Mouse (Mus musculus): ENCODE results near the gene Itih2.

Gene Itih2

DNA sequence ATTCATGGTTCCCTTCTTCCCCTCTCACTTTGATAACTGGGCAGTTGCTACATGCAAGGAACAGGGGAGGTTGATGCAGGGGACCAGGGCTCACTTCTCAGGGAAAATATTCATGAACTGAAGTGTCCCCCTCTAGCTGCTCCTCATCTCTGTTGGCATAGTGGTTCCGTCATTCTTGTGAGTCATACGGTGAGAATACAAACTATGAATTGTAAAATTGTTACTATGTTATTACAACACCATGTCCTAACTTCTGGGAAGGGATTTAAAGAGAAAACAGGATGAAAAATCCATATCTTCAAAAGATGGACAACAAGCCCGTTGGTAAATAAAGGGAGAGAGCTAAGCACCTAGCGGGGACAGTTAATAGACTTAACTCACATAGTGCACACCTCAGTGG lies at the start of gene Itih2:
Gene Itih2 (minus strand): TSS at position 101 of the 400 bp plus-strand sequence.
- peak; percentile 32 for DNase-seq (ENCODE audit: low read depth)

DNA sequence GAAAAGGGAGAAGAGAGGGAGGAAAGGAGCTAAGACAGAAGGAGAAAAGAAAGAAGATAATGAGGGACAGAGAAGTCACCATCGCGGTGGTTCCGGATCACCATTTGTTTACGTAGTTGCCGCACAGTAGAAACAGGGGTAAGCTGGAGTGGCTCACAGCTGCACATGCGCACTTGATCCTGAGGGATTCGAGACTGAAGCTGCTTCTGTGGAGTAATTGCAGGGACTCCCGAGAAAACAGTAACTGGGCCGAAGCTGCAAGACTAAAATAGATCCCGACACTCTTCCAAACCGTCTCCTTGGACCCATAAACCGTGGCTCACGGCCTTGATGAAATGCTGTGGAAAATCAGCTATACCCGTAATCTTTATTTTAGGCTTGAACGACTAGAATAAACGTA lies 38.8 kb upstream of the Itih2 start:
- no peak for DNase-seq (ENCODE audit: low read depth)

DNA sequence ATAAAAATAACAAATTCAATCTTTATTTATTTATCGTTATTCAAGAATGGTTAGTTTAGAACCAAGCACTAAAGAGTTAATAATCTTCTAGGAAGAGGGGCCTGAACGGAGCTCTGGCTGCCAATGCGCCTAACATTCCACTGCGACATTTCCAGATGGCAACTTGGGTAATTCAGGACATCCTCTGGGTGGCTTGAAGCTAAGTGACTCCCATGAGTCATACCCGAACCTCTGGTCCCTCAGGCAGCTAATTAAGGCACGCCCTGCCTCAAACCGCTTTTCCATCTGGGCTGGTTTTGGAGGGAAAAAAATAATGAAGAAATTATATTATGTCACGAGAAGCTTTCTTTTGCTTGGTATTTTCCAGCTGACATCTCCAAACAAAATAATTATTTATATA lies 36.8 kb upstream of the Itih2 start:
- DNase-seq (ENCODE audit: low read depth): no peak

DNA sequence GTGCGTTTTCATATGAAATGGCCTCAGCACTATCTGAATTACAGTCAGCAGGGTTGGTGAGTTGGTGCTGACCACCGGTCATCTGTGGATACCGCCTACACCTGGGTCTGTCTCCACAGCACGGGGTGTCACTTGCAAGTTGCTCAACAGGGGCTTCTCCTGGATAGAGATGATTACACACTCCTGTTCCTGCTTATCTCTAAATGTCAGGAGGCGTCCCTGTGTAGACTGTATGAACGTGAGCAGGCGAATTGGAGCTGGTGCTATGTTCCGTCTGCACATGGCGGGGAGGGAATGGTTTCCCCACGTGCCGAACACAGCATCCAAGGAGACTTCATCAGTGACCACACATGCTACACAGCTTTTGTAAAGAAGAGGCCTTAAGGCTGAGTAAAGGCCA lies 36.1 kb upstream of the Itih2 start:
- no peak for DNase-seq (ENCODE audit: low read depth)

DNA sequence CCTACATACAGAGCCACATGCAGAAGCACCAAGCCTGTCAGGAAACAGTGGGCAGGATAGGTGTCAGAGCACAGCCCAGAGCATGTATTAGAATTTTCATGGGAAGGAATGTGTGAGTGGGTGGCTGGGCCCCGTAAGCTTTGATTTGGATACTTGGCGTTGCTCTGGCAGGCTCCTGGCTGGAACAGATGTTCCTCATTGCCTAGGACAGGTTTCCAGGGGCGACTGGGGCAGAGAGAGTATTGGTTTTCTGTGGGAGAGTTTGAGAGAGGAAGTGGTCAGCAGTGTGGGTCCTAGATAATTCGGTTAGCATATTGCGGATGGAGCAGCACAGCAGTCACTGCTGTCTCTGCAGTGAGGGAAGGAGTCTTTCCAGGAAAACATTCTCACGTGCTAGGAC lies 35.4 kb upstream of the Itih2 start:
- DNase-seq (ENCODE audit: low read depth): no peak

DNA sequence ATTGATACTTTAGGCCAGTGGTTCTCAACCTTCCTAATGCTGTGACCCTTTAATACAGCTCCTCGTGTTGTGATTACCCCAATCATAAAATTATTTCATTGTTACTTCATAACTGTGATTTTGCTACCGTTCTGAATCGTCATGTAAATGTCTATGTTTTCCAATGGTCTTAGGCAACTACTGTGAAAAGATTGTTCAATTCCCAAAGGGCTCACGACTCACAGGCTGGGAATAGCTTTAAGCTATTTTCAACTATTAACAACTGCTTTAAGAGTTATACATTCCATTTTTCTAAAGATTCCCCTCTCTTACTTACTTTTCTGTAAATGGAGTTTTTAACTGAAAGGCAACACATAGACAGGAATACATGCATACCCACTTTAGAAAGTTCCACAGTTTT lies 30.8 kb upstream of the Itih2 start:
- peak; percentile 62 for DNase-seq (ENCODE audit: low read depth)

DNA sequence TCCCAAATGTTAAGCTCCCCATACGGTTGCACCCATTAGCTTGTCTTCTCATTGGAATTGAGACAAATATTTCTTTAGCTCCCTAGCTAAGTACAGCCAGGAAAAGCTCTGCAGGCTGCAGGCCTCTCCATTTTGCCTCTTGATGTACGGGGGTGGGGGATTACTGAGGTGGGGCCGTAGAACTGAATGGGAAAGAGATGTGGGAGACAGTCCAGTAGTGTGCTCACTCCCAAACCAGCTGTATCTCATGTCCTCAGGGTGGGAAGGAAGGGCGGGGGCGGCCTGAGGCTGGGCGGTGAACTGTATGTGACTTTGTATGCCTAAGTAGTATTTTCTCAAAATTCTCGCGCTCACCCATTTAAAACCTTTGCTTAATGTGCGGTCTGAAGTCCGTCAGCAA lies 26.0 kb upstream of the Itih2 start:
- no peak for DNase-seq (ENCODE audit: low read depth)

DNA sequence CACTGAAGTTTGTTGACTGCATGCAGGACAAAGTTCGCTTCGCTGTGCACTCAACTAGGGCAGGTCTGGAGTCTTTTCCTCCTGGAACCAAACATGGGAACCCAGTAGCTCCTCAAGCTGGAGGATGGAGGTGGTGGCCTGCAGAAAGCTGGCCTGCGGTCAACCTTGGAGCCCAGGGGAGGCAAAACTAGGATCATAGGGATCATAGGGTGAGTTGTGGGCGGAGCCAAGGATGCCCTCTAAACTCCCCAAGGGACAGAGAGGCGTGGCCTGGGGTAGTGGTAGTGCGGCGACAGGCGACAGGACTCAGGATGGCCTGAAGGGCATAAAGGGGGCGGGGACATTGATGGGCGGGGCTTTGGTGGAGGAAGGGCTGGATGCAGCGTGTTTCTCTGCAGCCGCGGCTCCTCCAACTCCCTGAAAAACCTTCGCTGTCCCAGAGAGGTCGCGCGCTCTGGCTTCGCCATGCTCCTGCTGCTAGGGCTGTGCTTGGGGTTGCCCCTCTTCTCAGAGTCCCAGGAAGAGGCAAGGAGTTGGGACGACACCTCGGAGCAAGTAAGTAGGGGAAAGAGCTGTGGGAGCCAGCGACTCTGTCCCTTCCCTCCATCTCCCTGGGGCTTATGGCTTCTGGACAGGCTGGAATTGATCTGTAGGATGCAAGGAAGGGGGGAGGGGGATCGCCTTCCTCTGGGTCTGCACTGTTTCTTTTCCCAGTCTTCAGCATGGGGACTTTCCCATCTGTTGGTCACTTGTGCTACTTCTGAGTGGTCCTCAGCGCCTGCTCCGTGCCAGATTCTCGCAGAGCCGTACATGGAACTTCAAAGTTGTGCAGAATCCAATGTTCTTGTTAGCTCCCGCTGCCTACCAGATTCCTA lies 22.2 kb upstream of the Itih2 start, which contains the start of gene Itih5:
Gene Itih5 (plus strand): TSS at position 371 of the 875 bp plus-strand sequence.
- DNase-seq (ENCODE audit: low read depth): no peak

DNA sequence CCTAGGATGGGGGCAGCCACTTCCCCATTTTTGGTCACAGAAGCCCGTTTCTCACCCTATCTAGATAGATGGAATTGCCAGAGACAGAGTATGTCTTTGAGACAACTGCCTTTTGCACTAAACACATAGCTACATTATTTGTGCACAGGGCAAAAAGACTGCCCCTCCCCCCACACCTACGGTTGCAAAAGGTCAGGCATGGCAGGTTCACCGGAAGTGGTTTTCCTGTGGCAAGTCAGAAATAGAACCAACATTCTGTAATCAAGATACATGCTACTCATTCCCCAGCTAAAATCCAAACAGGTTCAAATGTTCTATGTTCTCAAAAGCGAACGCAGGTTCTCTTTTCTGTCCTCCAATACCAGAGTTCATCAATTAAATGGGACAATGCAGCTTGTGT lies 21.4 kb upstream of the Itih2 start:
- no peak for DNase-seq (ENCODE audit: low read depth)

DNA sequence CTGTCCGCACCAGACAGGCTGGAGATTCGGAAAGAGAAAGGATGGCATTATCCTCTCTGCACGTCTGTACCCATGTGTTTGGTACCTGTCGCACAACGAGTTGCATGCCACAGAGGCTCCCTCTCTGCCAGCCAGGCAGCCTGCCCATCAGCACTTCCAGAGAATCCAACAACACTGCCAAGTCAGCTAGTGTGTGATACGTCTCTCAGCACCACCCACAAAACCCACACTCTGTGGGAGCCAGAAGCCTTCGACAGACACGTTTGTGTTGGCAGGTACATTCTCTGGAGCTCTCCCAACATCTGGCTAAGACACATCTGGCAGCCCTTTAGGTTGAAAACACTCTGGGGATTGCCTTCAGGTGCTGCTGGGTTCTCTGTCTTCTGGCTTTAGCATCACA lies 16.0 kb upstream of the Itih2 start:
- DNase-seq (ENCODE audit: low read depth): no peak

DNA sequence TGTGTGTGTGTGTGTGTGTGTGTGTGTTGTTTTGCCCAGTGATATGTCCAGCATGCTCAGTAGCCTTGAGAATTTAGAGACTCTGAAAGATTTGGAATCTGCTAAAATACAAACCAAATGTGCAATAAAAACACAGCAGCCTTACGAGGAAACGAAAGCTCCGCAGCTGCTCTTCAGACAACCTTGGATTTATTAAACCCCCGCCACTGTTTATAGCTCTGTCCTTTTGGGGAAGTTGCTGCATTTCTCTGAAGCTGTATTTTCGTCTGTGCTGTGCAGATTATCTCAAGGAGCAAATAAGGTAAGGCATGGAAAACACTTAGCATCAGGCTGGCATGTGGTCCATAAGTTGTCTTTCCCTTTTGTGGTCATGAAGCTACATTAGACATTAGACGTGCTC lies 14.3 kb upstream of the Itih2 start:
- DNase-seq (ENCODE audit: low read depth): no peak

DNA sequence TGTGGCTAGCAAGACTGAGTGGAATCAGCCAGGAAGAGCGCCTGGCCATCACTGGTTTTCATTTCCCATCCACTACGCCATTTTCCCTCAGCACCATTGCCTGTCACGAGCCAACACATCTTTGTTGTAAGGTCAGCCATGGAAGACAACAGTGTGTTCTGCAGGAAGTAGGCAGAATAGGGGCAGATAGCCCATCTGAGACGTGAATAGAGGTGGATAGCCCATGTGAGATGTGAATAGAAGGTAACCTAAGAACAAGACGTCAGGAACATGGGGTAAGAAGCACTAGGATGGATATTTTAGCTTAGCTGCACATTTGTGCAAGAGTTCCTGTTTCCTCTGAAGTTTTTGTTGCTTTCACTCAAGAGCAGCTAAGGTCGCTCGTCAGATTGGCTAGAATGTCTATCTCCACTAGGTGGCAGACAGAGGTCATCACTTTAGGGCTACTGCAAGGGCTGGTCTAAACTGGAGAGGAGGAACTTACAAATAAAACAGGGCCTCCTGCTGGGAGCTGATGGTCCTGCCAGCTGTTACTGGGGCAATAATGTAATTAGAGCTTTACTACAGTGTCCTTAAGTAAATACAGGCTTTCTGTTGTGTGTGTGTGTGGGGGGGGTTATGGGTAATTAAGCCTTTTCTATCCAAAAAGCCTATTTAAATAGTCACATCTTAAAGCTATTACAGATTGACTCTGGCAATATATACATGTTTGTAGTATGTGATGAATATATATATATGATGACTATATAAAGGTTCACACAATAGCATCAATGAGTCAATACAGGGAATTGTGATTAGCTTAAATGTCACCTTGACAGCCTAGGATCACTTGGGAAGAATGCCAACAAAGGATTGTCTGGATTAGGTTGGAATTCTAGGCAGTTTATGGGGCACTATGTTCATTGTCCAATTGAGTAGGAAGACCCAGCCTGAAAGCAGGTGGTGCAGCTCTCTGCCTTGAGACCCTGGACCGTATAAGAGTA lies 11.6 kb upstream of the Itih2 start:
- peak; percentile 75 for DNase-seq (ENCODE audit: low read depth)

DNA sequence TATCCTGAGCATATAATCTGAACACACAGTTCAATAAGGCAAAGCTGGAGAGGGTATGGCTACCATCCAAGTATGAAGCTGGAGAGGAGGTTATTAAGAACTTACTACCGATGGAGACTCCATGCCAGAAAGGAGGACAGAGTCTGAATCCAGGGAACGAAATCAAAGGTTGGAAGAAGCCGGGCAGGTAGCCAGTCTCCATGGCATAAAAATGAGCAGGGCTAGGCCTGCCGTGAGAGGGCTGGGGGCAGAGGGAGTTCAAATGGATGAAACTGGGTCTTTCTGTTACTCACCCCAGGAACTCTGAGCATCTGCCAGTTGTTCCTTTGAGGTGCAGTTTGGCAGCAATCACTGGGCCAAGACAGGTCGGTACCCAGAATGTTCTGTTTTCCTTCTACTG lies 9.3 kb upstream of the Itih2 start:
- no peak for DNase-seq (ENCODE audit: low read depth)

DNA sequence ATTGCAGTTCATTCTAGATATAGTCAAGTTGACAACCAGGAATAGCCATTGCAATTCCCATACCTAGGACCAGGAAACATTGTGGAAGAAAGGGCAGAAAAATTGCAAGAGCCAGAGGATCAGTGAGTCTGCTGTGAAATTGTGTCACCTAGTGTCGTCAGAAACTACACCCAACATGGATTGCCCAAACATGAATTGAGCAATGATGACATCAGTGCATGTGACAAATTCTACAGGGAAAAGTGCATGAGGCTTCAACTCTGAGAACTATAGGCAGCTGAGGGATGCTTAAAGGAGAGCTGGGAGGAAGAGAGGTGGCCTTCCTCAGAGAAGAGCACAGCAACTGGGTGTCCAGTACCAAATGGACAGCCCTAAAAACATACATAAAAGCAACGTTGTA lies 6.1 kb upstream of the Itih2 start:
- DNase-seq (ENCODE audit: low read depth): no peak

DNA sequence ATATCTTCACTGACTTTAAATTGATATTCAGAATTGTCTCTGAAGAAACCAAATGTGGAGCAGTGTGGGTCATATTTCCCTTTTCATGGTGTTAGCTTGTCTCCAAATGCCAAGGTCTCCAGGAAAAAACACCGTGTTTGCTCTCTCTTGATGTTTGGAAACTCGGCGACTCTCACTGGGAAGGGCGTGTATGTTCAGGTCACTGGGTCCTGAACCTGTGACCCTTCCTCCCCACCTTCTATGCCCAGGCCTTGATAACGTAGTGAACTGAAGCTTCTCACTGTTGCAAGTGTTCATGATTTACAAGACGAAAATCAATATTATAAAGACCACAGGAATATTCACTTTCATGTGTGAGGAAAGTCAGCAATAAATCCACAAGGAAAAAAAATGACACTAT lies 2.7 kb upstream of the Itih2 start:
- no peak for DNase-seq (ENCODE audit: low read depth)

DNA sequence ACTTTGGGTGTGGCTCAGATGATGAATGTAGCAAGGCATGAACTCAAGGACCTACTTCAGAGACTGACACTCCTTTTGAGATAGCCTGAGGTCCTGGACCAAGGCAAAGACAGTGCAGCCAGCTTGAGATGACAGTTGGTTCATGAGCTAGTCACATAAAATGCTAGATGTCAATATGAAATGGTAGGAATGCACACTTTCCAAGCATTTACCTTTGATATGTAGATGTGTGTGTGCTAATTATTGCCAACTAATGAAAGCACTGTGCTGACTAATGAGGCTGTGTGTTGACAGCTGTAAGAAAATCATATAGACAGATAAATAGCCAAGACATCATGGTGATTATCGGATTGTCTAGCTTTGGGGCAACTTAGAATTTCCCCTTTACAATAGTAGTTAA lies 932 bp upstream of the Itih2 start:
- DNase-seq (ENCODE audit: low read depth): no peak

DNA sequence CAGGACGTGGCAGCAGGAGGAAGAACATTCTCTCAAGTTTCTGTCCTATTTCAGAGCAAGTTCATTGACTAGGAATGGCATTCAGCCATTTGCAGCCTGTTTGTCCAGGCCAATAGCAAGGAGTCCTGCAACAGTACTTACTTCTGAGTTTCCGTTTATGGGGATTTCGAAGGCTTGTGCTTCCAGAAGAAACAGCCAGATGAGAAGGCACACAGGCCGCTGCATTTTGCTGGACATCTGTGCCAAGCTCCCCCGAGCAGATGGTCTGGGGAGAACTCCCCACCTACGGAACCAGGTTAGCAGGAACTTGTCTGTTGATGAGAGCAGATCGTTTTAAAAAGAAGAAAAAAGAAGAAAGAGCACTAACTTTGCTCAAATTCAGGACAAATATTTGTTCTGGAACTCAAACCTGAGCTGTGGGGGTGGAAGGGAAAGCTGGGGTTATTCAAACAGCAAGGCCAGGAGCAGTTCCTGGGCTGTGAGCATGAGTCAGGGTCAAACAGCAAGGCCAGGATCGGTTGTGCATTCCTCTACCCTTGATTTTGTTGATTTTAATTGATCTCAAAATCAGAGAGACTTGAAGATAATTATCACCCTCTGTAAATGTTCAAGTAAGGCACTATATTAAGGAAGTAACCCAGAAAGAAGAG lies 730 bp downstream of the Itih2 start:
- peak; percentile 20 for DNase-seq (ENCODE audit: low read depth)

DNA sequence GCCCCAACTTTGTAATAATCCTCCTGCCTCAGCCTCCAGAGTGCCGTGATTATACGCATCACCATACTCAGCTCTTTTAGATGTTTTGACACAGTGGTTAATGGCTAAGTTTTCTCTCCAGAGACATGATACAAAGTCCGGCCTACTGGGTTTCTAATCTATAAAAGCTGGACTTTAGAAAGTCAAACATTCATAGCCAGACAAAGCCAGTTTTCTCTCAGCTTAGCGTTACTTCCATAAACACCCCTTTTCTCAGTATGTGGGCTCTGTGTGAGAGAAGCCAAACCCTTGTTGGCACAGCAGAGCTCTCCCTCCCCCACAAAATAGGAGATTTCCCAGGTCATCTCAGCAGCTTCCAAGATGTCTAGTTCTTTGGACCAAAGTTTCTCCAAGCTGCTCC lies 2.6 kb downstream of the Itih2 start:
- DNase-seq (ENCODE audit: low read depth): no peak

DNA sequence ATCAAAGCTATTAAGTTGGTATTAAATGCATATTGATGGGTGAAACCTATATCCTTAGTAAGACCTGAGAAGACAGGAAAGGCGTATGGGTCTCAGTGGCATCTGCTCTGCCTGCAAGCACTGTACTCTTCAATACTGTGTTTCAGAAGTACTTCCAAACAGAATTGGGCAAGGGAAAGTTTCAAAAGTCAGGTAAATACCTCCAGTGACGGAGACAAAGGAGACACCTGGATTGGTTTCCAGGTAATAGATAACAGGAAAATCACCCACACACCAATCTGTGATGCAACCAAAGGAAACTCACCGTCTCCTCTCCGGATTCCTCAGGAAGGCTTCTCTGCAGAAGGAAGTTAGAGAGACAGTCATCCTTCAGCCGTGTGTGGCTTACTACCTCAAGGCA lies 3.7 kb downstream of the Itih2 start:
- DNase-seq (ENCODE audit: low read depth): no peak

DNA sequence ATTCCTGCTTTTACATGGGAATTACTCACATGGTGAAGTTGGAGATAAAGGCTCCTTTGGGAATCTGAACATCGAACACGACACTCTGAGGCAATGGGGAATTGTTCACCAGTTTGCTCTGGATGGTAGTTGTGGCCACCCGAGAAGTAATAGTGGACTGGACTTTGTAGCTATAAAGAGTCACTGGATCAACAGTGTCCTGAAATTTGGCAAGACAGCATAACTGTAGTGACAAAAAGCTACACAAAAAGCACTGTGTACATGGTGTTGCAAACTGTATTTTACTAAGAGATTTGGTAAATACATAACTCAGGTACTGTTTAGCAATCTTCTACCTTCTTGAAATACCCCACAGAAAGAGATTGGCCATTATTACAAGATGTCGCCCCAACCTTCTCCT lies 5.1 kb downstream of the Itih2 start:
- DNase-seq (ENCODE audit: low read depth): no peak

DNA sequence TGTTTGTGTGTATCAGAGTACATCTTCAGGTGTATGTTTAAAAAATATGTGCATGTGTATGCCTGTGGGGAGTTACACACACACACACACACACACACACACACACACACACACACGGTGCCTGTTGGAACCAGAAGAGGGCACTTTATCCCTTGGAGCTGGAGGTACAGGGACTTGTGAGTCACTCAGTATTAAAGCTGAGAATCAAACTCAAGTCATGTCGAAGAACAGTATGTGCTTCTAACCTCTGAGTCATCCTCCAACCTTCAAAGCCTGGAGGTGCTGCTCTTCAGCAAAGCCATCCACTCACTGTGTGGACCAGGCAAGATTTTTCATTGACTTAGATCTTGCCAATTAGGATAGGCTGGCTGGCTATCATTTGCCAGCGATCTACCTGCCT lies 9.4 kb downstream of the Itih2 start:
- peak; percentile 20 for DNase-seq (ENCODE audit: low read depth)

DNA sequence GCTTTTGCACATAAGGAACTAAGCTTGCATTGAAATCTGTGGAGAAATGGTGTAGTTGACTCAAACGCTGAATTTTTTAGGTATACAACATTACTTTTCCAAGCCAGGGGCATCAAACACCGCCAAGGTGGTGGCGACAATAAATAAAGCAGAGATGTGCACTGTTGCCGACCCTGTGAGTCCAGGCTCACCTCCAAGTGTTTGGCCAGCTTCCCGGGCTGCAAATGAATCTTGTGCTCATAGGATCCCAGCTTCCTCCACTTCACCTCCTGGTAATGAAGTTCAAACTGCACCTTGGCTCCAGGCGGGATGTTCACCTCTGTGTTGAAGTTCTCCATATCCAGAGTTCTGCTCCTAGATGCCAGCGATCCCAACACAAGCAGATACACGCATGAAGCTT lies 11.9 kb downstream of the Itih2 start:
- peak; percentile 14 for DNase-seq (ENCODE audit: low read depth)
